Mouse (Mus musculus) thymus, postnatal 10 days (tissue): ENCODE measurements around the gene Rap1b.

Experiments
- DNase-seq, 2 experiments: peaks; one replicate each; pipeline ENCODE4 v3.0.0; 2021; ENCODE audit warnings: low spot score in 2 of 2

Rap1b gene

GRCm38 (mm10) chr10:117858241-117858640, 12.4 kb upstream of the Rap1b start:
- no peak for DNase-seq

- DNase-seq, result no peak
These were observed 10.3 kb upstream of the Rap1b start for GRCm38 (mm10) chr10:117856001-117856720.

- no peak for DNase-seq
These were observed 6.9 kb upstream of the Rap1b start for GRCm38 (mm10) chr10:117852648-117853192.

GRCm38 (mm10) chr10:117848981-117849380, 3.1 kb upstream of the Rap1b start:
- DNase-seq, result no peak

GRCm38 (mm10) chr10:117846796-117847195, 961 bp upstream of the Rap1b start:
- no peak for DNase-seq

- DNase-seq, result no peak
These were observed 411 bp upstream of the Rap1b start for GRCm38 (mm10) chr10:117846260-117846632.

- DNase-seq, result peak; percentile 62 to 64
These were observed 846 bp downstream of the Rap1b start for GRCm38 (mm10) chr10:117844782-117845596.

- DNase-seq, result no peak
These were observed 1.6 kb downstream of the Rap1b start for GRCm38 (mm10) chr10:117844279-117844678.

GRCm38 (mm10) chr10:117843690-117844089, 2.1 kb downstream of the Rap1b start:
- no peak for DNase-seq

- DNase-seq, result no peak
These were observed 4.1 kb downstream of the Rap1b start for GRCm38 (mm10) chr10:117841765-117842164.

GRCm38 (mm10) chr10:117840431-117840995, 5.3 kb downstream of the Rap1b start:
- no peak for DNase-seq

- no peak for DNase-seq
These were observed 6.1 kb downstream of the Rap1b start for GRCm38 (mm10) chr10:117839737-117840136.

- no peak for DNase-seq
These were observed 6.9 kb downstream of the Rap1b start for GRCm38 (mm10) chr10:117838924-117839323.

- peak in 1 of 2 experiments; percentile 20 for DNase-seq
These were observed 9.5 kb downstream of the Rap1b start for GRCm38 (mm10) chr10:117836354-117836753.

- no peak for DNase-seq
These were observed 10.4 kb downstream of the Rap1b start for GRCm38 (mm10) chr10:117835453-117835852.

- DNase-seq, result no peak
These were observed 15.0 kb downstream of the Rap1b start for GRCm38 (mm10) chr10:117830797-117831196.

- DNase-seq, result no peak
These were observed 16.2 kb downstream of the Rap1b start for GRCm38 (mm10) chr10:117829472-117830155.

GRCm38 (mm10) chr10:117829022-117829421, 16.8 kb downstream of the Rap1b start:
- DNase-seq, result no peak

- DNase-seq, result no peak
These were observed 17.3 kb downstream of the Rap1b start for GRCm38 (mm10) chr10:117828536-117828935.

- no peak for DNase-seq
These were observed 21.2 kb downstream of the Rap1b start for GRCm38 (mm10) chr10:117824647-117825046.

GRCm38 (mm10) chr10:117824139-117824538, 21.7 kb downstream of the Rap1b start:
- no peak for DNase-seq

GRCm38 (mm10) chr10:117823321-117823720, 22.5 kb downstream of the Rap1b start:
- no peak for DNase-seq
